Mouse (Mus musculus) urinary bladder, postnatal 25 days (tissue): Measurements from ENCODE around the gene Ctxn1.
"Not testable (repeated sequence)": the region's sequence is repeated elsewhere in the genome, so short reads cannot be mapped to it uniquely, and the experiment has no call there.

Experiments used
- DNase-seq: peaks from one replicate; pipeline ENCODE4 v3.0.0; 2022; ENCODE audit warnings: low spot score

Gene Ctxn1

GRCm38 (mm10) chr8:4259125-4259804 is at the start of gene Ctxn1:
TSS of gene Ctxn1 (minus strand) at chr8:4259274.
- DNase-seq = peak; percentile 97

DNA sequence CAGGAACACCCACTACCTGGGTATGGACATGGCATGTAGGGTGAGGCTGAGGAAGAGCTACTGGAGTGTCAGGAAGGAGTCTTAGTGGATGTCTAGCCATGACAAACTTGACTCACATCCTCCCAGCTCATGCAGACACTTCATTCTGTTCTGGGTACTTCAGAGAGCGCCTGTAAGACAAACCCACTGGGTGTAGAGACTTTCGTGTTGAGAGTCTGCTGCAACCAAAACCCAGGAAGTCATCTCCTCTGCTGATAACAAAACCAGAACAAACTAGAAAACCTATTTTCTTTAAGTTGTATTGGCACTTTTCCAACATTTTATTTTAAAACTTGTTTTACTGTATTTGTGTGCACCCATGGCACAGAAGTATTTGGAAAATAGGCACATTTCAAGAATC is 46.8 kb upstream of the Ctxn1 start:
- no peak for DNase-seq

GRCm38 (mm10) chr8:4304124-4304547 is 45.1 kb upstream of the Ctxn1 start:
- DNase-seq = no peak

DNA sequence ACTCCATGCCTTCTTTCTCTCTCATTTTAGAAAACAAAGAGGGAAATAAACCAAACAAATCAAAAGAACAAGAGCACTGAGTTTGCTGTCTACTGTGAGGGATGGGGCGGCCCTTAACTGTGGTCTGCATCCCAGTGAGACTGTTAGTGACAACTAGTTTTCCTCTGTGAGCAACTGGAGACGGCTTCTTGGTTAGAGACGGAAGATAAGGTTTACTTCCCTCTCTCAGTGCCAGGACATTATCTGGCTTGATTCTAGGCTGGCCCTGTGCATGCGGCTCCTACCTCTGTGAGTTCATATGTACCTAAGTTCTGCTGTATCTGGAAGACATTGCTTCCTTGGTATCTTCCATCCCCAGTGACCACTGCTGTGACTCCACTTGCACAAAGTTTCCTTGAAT is 38.7 kb upstream of the Ctxn1 start:
- DNase-seq = no peak

DNA sequence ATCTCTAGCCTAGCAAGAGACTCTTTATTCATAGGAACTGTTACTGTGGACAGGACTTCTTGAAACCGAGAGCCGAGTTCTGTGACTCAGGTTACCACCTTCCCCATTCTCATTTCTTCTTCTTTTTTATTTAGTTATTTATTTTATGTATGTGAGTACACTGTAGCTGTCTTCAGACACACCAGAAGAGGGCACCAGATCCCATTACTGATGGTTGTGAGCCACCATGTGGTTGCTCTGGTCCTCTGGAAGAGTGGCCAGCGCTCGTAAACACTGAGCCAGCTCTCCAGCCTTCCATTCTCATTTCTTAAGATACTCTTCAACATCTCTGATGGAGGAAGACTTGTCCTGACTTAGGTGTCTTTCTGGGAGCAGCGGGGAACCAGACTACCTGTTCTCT is 33.7 kb upstream of the Ctxn1 start:
- no peak for DNase-seq

- no peak for DNase-seq
Observed at GRCm38 (mm10) chr8:4276111-4276465, 17.0 kb upstream of the Ctxn1 start.

DNA sequence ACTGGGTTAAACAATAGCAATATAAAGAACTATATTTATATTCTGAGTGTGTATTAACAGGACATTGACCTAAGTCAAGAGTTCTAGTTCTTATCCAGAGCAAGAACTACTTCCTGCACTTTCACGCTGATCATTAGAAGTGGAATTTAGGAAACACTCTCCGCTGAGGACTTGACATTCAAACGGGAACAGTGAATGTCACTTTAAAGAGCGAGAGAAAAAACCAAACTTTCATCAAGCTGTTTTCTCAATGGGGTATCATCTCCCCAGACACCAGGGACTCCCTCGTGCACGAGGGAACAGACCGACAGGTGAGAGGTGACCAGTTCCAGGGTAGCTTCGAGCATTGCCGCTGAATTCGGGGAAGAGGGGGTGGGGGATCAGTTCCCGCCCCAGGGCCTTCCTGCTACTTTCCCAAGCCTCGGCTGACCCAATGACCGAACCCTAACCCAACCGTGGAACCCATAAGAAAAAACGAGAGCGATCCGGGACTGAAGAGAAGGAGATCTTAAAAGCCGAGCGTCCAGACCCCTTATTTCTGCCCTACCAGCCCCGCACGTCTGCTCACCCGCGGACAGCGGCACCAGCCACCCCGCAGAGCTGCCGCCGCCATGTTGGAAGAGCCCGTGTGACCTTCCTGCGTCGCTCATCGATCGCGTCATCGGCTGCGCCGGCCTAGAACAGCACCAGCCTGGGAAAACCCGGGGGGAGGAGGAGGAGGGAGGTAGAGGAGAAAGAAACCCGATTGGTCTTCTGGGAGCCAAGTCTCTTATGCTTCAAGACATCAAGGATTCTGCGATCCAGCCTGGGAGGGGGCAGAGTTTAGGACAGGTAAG is 16.4 kb upstream of the Ctxn1 start, which contains the start of gene Timm44:
Gene Timm44, minus strand, starts transcription at position 639 of the 836 bp plus-strand sequence.
- peak; percentile 91 for DNase-seq

DNA sequence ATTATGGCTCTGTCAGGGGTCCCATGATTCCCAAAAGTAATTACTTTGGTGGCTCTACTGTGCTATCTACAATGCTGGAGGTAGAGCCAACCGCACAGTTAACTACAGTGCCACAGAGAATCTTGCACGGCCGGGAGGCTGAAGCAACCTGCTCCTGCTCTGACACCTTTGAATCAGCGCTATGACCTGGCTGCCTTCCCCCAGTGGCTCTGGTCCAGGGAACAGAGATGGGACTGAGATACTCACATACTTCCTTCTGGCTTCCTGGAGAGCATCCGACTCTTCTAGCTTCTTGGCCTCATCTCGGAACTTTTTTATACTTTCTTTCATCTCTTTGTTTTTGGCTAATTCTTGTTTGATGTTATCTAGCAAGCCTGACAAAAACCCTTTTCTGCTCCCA is 10.5 kb upstream of the Ctxn1 start:
- DNase-seq = no peak

DNA sequence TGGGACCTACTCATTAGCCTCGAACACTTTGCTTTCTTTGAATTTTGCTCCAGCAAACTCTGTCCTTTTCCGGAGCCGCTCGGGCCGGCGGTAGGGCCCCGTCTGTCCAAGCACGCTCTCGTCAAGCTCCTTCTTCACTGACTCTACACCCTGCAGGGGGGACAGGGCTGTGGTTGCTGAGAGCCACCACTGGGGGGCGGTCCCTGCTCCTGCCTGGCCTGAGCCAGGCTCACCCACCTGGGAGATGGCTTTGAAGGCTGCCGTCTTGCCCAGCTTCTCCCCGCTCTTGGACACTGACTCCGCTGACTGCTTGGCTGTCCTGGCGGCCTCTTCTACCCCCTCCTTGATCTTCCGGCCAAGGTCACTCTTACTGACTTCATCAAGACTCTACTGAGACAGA is 8.6 kb upstream of the Ctxn1 start:
- DNase-seq = no peak

DNA sequence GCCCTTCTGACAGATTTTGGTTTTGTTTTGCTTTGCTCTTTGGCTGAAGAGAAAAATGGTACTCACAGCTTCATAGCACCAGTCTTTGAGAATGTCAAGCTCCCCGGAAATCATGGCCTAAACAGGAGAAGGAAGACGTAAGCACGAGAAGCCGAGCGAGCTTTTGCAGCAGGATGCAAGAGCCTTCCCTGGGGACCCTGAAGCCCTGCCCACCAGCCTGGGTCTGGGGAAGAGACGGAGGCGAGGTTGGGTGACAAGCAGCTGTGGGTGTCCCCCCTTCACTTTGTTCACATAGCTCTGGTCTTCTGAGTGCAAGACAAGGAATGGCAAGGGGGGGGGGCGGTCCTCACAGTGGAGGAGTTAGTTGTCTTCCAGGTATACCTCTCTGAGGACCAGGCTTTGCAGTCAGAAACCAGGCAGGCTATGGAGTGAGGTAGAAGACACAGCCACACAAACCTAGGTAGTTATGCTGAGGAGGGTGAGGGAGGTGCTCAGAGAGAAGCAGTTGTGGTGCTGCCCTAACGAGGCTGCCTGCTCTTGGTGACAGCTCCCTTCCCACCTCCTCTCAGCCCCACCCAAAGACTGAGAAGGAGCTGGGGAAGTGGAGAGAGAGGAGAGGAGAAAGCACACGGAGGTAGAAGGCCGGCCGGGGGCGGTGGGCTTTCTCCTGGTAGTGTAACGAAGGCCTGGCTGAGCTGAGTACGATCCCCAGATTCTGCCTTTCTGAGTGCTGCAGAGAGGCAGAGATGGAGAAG is 6.3 kb upstream of the Ctxn1 start:
- no peak for DNase-seq

DNA sequence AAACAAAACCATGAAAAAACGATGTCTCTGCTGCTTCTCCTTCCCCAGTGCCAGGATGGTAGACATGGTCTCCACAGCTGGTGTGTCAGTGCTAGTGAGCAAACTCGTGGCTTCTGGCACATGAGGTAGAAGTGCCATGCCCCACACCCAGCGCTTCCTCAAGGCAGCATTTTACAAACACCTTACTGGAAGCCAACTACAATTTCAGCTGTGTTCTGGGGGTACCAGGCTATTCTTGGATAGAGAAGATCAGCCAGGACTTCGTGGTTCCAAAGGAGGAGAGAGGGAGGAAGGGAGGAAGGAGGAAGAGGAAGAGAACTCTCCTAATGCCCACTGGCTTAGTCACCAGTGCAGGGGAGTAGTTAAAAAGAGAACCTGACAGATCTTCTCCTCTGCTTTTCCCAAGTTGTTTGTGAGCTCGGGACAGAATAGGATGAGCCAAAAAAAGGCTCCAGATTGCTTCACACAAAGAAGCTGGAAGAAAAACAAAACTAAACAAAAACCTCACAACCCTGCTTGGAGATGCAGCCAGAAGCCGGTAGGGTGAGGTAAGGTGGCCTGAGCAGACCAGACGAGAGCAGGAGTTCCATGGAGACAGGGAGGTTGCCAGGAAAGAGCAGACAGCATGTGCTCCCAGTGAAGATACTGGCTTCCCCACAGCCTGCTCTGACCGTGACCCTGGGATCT is 4.2 kb upstream of the Ctxn1 start:
- DNase-seq = no peak

GRCm38 (mm10) chr8:4259805-4260170 is 714 bp upstream of the Ctxn1 start:
- DNase-seq = no peak

- DNase-seq = no peak
Observed at GRCm38 (mm10) chr8:4258678-4259077, 396 bp downstream of the Ctxn1 start.

DNA sequence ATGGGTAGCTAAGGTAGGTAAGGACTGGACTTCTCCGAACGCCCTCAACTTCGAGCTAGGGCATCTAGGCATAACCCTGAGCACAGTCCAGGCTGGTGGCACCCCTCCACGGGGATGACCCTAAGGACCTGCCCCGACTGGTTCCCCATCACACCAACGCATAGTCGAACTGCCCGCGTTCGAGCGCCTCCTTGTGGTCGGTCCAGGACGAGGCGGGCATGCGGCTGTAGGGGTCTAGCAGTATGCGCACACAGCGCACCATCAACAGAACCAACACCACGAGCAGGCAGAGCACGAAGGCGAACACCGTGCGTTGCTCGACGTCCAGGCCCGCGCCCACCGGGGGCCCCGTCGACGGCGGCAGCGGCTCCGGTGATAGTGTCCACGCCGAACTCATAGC is 841 bp downstream of the Ctxn1 start:
- peak; percentile 70 for DNase-seq

DNA sequence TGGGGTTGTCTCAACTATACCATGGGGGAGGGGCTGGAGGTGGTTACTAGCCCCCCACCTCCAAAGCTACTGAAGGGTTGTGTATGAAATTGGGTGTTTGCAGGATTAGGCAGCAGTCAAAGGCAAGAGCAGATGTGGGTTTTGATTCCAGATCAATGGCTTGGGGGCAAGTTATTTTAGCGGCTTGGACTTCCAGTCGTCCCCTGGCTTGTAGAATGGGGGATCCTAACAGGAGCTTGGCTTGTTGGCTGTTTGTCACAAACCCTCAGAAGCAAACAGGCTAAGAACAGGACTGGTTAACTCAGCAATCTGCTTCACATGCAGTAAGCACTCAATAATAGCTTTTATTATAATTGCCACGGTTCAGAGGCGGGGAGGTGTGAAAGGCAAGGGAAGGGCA is 1.7 kb downstream of the Ctxn1 start:
- no peak for DNase-seq

DNA sequence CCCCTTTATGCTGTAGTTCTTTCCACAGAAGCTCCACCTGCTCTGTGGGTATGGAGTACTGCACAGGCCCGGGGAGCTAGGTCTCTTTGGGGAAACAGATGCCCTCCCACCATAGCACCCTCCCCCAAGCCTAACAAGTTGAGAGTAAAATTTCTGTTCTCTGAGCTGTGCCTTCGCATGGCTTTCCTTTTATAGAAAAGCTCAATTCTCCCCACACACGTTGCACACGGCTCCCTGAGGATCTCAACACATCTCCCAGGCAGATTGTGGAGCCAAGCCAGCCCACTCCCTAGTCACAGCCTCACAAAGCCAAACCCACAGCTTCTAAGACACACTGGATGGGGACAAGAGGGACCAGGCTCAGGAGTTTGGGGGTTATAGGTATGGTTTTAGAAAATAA is 2.2 kb downstream of the Ctxn1 start:
- no peak for DNase-seq

GRCm38 (mm10) chr8:4255471-4255870 is 3.6 kb downstream of the Ctxn1 start:
- DNase-seq = not testable (repeated sequence)

DNA sequence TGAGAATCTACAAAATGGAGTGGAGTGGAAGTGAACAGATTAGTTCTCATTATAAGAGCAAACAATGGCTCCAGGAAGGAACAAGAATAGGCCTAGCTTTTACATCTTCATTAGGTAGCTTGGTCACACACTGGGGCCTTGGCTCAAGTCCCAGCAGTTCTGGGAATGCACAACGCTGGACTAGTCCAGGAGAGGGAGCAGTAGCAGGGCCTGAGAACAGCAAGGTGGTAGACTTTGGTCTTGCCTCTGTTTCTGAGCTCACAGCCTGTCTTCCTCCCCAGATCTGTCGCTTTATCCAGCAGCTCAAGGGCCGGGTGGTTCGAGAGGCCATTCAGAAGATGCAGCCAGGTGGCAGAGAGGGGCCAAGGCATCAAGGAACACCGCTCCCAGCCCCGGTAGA is 5.1 kb downstream of the Ctxn1 start:
- DNase-seq = no peak

GRCm38 (mm10) chr8:4252934-4253841 is 5.9 kb downstream of the Ctxn1 start, which contains the start of gene Snapc2:
TSS of gene Snapc2 (plus strand) at chr8:4253080.
- DNase-seq = peak; percentile 97

- DNase-seq = no peak
Observed at GRCm38 (mm10) chr8:4252116-4252760, 6.8 kb downstream of the Ctxn1 start.
